In genomic region chr1:19217391-19217790, GRCm38 (mm10) we compare ENCODE assay signal across 15 mouse cellular contexts. TPM values are rescaled to one million over a fixed set of nuclear protein-coding genes. Genes with fewer than 3 reads are reported as not detected.
DNase-seq lines count a peak whose midpoint lies in the region; ATAC-seq and TF ChIP-seq lines count a peak whose summit lies in the region.
"Had no signal": no experiment of that assay in that cellular context is flagged by ENCODE, and none has a peak within 500 bp of the region (broad histone marks: within the 10 kb centered on the region; RNA-seq: fewer than 3 reads in every experiment).

No protein-coding gene starts in this region.

- ATAC-seq in forebrain, embryonic 14.5 days: peak; percentile 58
- ATAC-seq in limb, embryonic 15.5 days (ENCODE audit: insufficient number of reproducible peaks, low FRiP score, low TSS enrichment, low read depth): no peak
- ATAC-seq: intestine, postnatal 0 days had no signal

- no peaks in the 10 kb centered on the region for H3K4me1 ChIP-seq in kidney, adult 2 months (ENCODE audit: control insufficient read depth, insufficient read depth, low read length)
- no peaks in the 10 kb centered on the region for H3K4me1 ChIP-seq in forebrain, embryonic 14.5 days (ENCODE audit: control insufficient read depth, insufficient read depth, low read length)
- peaks cover 4% of the 10 kb centered on the region; the same call in 1 of the 2 replicates for H3K4me1 ChIP-seq in limb, embryonic 15.5 days
- H3K4me1 ChIP-seq: liver, embryonic 13.5 days had no signal

- no peak for DNase-seq in kidney, adult 2 months
- no peak for DNase-seq in kidney, adult 9 months
- DNase-seq in forebrain, embryonic 14.5 days (ENCODE audit: low spot score): peak; percentile 62
- peak; percentile 57 for DNase-seq in retina, embryonic 14.5 days (ENCODE audit: low spot score)
- no peak for DNase-seq in cerebellum, adult 8-10 months
- no peak for DNase-seq in thymus, postnatal 10 days (ENCODE audit: low spot score in 2 of 2)
- DNase-seq in layer of hippocampus, postnatal 36 days: no peak
- DNase-seq: gastrocnemius, postnatal 14 days; liver, embryonic 13.5 days; right cerebral cortex, postnatal 4 days had no signal

- no peaks in the 10 kb centered on the region; the same call in 1 of the 2 replicates for H3K36me3 ChIP-seq in kidney, adult 2 months (ENCODE audit: control insufficient read depth, insufficient read depth, low read length)
- H3K36me3 ChIP-seq in forebrain, embryonic 14.5 days (ENCODE audit: control insufficient read depth, insufficient read depth, low read length): no peaks in the 10 kb centered on the region
- no peaks in the 10 kb centered on the region for H3K36me3 ChIP-seq in limb, embryonic 15.5 days
- H3K36me3 ChIP-seq: liver, embryonic 13.5 days had no signal

- H3K4me2 ChIP-seq in forebrain, embryonic 14.5 days (ENCODE audit: low read length): no peak overlapping the region
- H3K4me2 ChIP-seq in limb, embryonic 15.5 days: peak overlapping the region; percentile 26
- H3K4me2 ChIP-seq: liver, embryonic 13.5 days had no signal

- 0 out of 2 replicates have a peak, but pooled peaks cover 1% of the 10 kb centered on the region for H3K27me3 ChIP-seq in kidney, adult 2 months (replicated peaks; ENCODE audit: control insufficient read depth, insufficient read depth, low read length)
- H3K27me3 ChIP-seq in forebrain, embryonic 14.5 days (replicated peaks; ENCODE audit: control insufficient read depth, insufficient read depth, low read length): peaks cover 90% of the 10 kb centered on the region
- peaks cover 77% of the 10 kb centered on the region for H3K27me3 ChIP-seq in limb, embryonic 15.5 days

- no peaks in the 10 kb centered on the region for H3K9me3 ChIP-seq in forebrain, embryonic 14.5 days (replicated peaks; ENCODE audit: control insufficient read depth, low read length)
- H3K9me3 ChIP-seq in limb, embryonic 15.5 days: no peaks in the 10 kb centered on the region
- H3K9me3 ChIP-seq: liver, embryonic 13.5 days had no signal

- H3K9ac ChIP-seq in forebrain, embryonic 14.5 days (ENCODE audit: low read length): no peak overlapping the region
- H3K9ac ChIP-seq in limb, embryonic 15.5 days: no peak overlapping the region
- H3K9ac ChIP-seq: liver, embryonic 13.5 days had no signal

- no peak for TF ChIP-seq CTCF in kidney, adult 2 months (conservative IDR thresholded peaks at IDR 0.05; ENCODE audit: insufficient read depth, insufficient read length, low read depth, low read length)

- peak overlapping the region; percentile 24; the same call in 1 of the 2 replicates for H3K27ac ChIP-seq in kidney, adult 2 months (ENCODE audit: insufficient read depth, low read depth, low read length)
- H3K27ac ChIP-seq in forebrain, embryonic 14.5 days (ENCODE audit: low read depth, low read length): no peak overlapping the region
- no peak overlapping the region for H3K27ac ChIP-seq in limb, embryonic 15.5 days
- H3K27ac ChIP-seq: liver, embryonic 13.5 days had no signal

- TF ChIP-seq POLR2A in kidney, adult 2 months (IDR thresholded peaks at IDR 0.05; ENCODE audit: low read depth, low read length): no peak

- WGBS in kidney, adult 2 months: 5% methylated on average over 16 of the region's 16 CpGs
- 2% methylated on average over 16 of the region's 16 CpGs for WGBS in forebrain, embryonic 14.5 days
- WGBS in limb, embryonic 15.5 days: 4% methylated on average over 16 of the region's 16 CpGs

- H3K4me3 ChIP-seq in kidney, adult 2 months (ENCODE audit: insufficient read depth, low read depth, low read length): no peak overlapping the region
- H3K4me3 ChIP-seq in forebrain, embryonic 14.5 days (ENCODE audit: low read depth, low read length): no peak overlapping the region
- no peak overlapping the region for H3K4me3 ChIP-seq in limb, embryonic 15.5 days
- H3K4me3 ChIP-seq: liver, embryonic 13.5 days had no signal

RNA-seq across cellular contexts. Expression of gene Tfap2b, which starts 8.7 kb away (rescaled TPM):
- 36.0 and 44.2 TPM in 2 replicates for polyA plus RNA-seq in kidney, adult 2 months (2012; rRNA removed)
- polyA plus RNA-seq in forebrain, embryonic 14.5 days (2014; fragmentation: Nextera tagmentation; extraction: Ambion mirVana): 0.60 and 1.5 TPM in 2 replicates
- polyA plus RNA-seq in limb, embryonic 15.5 days (2015; fragmentation: Nextera tagmentation; extraction: Ambion mirVana): 57.8 and 59.6 TPM in 2 replicates
- total RNA-seq in layer of hippocampus, postnatal 36 days (2021): under 1 TPM; 0.07 to 0.10 TPM
- total RNA-seq: gastrocnemius, postnatal 14 days; neutrophil, adult 5-6 weeks had no signal
- polyA plus RNA-seq: C2C12; intestine, postnatal 0 days; testis, adult 2 months had no signal

Comparison
In these comparisons a context has a peak if more than half of its experiments do, and no peak if none do; other contexts are left out.
1. DNase-seq: peak in forebrain, embryonic 14.5 days (single experiment) and retina, embryonic 14.5 days (single experiment); none in kidney, adult 2 months (single experiment), kidney, adult 9 months (single experiment), cerebellum, adult 8-10 months (single experiment), thymus, postnatal 10 days (0 of 2) and layer of hippocampus, postnatal 36 days (0 of 2).
2. RNA of gene Tfap2b, which starts 8.7 kb away (polyA plus RNA-seq): 57.8 to 59.6 TPM in limb, embryonic 15.5 days and 36.0 to 44.2 TPM in kidney, adult 2 months; 0.60 to 1.5 TPM in forebrain, embryonic 14.5 days; every median in the first group is over 10 times any median in the second.